Mouse (Mus musculus) spleen, adult 18-20 months (tissue): ENCODE results near the gene Capn2.

ENCODE experiments used
- DNase-seq, 2 experiments: peaks; one replicate each; pipeline ENCODE4 v3.0.0; 2022; ENCODE audit warnings: mixed read lengths in 2 of 2

The Capn2 gene

GRCm38 (mm10) chr1:182525601-182526000, 8.2 kb upstream of the Capn2 start:
- DNase-seq = no peak

DNA sequence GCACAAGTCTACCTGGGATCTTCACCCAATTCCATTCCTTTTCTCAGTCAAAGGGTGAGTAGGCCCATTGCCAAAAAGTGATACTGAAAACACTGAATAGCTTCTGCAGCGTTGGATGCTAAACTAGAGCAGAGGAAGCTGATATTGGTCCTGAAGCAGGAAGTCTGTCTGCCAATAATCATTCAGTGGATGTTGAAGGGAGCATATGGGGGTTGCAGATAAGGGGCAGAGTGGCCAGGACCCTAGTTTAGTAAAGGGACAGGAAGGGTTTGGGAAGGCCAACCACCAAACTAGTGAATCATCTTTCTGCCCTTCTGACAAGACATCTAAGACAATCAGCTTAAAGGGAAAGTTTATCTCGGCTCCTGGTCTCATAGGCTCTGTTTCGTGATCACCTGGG, 6.3 kb upstream of the Capn2 start:
- DNase-seq = no peak

DNA sequence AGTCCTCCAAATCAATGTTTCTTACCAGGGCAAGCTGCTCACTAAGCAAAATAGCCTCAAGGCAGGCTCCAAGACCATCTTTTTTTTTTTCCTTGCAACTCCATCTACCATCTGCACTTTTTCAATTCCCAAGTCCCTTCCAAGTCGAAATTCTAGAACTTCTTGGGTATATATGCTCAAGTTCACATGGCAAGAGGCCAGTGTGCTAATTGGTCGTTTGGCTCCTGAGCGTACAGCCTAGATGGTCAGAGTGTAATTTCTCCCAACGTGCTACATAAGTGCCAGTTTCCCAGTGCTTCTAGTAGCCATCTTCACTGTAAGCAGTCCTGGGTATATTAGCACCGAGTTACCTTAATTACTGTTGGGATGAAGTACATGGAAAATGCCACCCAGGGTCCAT, 5.6 kb upstream of the Capn2 start:
- no peak for DNase-seq

DNA sequence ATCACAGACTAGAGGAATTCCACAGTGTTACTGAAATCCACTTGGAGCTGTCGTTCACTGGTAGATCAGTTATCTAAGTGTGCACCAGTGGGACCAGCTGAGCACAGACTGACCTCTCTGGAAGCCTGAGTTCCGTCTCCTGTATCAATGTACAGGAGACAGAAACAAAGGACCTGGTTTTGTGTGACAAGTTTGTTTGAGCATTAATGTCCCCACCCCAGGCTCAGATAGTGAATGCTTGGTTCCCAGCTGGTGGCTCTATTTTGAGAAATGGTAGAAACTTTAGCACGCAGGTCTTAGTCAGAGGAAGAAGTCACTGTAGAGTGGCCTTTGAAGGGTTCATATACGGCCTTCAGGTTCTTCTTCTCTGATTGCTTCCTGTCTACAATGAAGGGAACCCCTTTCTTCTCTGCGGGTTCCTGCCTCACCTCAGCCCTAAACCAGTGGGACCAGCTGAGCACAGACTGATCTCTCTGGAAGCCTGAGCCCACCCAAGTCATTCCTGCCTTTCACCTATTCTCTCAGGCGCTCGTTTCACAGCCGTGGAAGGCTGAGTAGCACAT, 3.6 kb upstream of the Capn2 start:
- no peak for DNase-seq

GRCm38 (mm10) chr1:182520091-182520937, 2.9 kb upstream of the Capn2 start:
- DNase-seq = peak; percentile 60 to 64

DNA sequence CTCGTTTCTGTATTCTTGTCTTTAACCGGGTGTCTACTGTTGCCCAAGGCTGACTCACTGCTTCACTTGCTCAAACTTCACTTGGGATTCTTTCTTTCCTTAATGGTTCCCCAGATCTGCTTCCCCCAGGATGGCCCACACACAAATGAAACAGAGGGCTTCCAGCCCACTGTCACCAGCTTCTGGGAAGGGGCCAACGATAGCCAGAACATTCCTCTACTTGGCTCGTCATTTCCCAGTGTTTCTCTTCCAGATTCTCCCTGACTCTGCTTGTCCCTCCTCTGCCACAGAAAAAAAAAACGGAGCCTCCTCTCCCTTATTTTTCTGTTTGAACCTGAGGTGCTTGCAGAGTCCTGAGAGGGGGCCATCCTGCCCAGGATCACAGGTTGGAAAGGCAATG, 1.9 kb upstream of the Capn2 start:
- no peak for DNase-seq

- no peak for DNase-seq
Measured at GRCm38 (mm10) chr1:182518811-182519210, 1.4 kb upstream of the Capn2 start.

DNA sequence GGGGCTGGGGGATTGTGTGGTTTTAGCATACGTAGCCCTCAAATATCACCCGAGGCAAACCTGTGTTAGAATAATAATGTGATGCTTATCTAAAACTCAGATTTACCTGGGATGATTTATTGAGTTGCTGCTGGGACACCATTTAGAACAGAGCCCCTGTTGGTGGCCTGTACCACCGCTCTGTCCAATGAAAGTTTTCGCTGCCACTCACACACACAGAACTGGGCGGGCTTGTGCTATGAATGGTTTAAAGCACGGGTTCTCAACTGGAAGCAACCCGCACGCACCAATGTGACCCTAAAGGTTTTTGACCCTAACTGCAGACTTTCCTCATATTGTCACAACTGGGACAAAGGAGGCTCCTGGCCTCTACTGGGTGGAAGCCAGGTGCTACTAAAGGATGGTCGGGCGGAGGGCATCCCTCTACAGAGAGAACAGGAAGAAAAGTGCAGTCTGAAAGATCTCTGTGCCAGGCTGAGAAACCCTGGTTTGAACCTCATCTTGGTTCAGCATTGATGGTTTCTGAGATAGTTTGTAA, 804 bp upstream of the Capn2 start:
- no peak for DNase-seq

- no peak for DNase-seq
Measured at GRCm38 (mm10) chr1:182517677-182518011, 236 bp upstream of the Capn2 start.

- DNase-seq = no peak
Measured at GRCm38 (mm10) chr1:182514803-182515590, 2.4 kb downstream of the Capn2 start.

DNA sequence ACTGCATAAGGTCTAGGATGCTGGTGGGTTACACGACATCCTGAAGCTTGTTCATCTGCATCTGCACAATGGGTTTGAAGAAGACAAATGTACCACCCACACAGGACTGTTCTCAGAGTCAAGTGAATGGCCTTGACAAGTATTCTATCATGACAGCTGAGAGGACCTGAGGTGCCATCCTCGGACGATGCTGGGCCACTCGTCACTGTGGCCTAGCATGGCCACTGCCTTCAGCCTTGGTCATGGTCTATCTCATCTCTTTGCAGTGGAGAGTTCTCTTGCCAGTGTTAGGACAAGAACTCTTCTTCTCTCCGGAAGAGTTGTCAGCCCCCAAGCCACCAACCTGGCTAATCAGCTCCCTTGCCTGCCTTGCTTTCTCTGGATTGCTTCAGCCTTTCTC, 3.7 kb downstream of the Capn2 start:
- no peak for DNase-seq

- no peak for DNase-seq
Measured at GRCm38 (mm10) chr1:182512901-182513410, 4.5 kb downstream of the Capn2 start.

DNA sequence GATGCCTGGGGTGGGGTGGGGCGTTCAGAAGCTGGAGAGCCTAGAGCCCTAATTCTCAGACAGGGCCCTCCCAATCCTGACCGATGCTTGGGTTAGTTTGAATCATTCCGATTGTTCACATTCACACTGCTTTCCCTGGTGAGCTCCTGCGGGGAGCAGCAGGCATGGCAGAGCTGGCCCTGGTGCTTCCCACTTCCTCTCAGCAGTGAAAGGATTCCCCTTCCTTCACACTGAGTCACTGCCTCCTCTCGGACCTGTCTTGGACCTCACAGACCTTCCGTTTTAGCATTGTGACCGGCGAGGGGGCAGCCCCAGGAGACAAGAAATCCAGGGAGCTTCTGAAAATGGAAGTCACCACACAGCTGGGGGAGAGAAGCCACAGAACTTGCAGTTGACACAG, 5.6 kb downstream of the Capn2 start:
- no peak for DNase-seq

DNA sequence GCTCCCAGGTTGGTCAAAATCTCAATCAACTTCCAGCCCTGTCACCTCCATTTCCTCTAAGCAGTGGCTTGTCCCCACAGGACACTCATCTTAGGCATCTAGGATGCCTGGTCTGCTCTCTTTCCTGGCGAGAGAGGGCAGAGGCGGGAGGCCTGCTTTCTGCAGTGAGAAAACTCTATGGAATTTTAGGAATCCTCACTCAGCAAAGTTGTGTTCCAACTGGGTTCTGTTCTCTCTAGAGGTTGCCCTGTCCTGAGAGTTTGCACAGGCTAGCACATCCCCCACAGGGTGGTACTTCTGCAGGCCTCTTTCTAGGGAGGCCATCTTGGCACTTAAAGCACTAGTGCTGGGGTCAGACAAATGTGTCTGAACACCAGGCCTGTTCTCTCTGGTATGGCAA, 6.3 kb downstream of the Capn2 start:
- no peak for DNase-seq

- no peak for DNase-seq
Measured at GRCm38 (mm10) chr1:182509110-182509797, 8.2 kb downstream of the Capn2 start.

GRCm38 (mm10) chr1:182506229-182506986, 11.0 kb downstream of the Capn2 start:
- peak in 1 of 2 experiments; percentile 30 for DNase-seq

GRCm38 (mm10) chr1:182505291-182505690, 12.1 kb downstream of the Capn2 start:
- DNase-seq = no peak

DNA sequence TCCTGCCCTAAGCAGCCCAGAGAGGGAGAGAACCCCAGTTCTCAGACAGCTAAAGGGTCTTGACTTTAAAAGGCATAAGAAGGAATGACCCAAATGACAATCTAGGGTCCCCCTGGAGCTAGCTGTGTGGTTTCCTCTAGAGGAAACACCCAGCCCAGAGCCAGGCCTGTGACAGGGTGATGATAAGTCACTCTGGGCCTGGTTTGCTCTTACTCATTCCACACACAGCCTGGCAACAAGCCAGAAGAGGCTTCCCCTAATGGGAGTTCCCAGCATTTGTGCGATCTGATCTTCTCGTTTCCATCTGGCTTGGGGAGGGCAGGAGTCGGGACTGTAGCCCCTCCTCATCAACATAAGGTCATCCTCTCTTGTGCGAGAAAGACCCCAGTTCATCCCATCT, 13.2 kb downstream of the Capn2 start:
- DNase-seq = no peak

DNA sequence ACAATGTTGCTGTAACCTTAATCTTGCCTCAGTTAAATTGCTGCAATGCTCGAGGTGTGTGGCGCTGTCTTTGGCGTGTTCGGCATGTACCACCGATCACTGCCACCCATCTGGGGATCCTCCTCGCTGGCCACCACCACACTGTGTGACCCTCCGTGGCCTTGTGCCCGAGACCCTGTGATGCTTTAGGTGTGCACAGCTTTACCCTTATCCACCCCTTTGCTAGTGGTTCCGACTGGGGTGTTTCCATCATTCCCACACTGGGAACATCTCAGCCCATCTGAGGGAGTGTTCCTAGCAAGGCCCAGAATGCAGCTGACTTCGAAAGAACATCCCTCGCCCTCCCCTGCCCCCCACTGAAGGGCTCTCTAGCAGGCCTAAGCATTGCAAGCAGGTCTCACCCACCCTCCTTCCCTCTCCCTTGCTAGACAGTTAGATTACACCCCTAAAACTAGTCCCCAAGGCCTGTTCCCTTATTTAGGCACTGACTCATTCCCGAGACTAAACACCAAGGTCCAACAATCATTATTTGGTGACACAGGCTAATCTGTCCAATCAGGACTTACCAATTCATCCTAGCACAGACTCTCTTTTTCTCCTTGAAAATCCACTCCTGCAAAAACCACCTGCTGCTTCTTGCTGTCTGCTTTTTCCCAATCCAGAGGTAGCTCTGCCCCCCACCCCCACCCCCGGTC, 14.1 kb downstream of the Capn2 start:
- DNase-seq = no peak

DNA sequence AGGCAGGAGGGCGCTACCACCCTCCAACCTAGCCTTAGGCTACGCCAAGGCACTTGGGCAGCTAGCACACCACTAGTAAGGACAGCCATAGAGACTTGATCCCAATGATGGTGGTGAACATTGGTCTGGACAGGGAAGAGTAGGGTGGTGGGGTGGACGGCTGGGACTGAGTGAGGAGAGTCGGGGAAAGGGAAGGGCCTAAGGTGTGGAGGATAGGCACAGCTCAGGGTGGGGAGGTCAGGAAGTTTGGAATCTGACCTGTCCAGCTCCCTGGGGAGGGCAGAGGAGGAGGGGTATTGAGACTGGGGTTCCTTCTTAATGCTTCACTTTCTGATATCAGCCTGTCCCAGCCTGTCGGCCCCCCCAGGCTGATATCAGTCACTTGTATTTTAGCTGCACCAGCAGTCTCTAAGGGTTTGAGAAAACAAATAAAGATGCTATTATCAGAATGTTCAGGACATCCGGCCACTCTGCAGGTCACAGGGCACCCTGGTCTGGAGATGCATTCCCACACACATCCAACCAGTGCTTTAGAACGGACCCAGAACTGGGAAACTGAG, 14.8 kb downstream of the Capn2 start:
- DNase-seq = no peak

DNA sequence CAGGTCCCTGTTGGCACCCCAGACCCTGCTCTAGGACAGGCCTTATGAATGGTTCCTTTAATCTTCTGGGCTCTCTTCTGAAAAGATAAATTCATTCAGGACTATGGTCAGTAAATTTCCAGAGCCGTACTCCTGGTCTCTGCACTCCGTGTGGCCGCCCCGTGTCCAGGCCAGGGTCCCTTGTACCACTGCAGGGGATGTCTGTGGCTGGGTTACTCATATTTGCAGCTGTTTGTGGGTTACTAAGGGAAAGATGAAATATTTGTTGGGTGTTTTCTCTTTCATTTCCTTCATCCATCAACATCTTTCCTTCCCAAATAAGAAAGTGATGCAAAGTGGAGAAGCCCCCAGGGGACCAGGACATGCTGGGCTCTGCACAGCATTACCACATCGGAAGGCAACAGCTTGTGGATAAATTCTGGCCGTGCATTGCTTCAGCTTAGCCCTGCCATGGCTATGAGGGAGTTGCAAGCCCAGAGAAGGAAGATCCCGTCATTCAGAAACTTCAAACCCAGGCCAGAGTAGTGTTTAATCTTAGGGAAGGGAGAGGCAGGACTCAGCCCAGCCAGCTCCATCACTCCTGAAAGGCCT, 15.5 kb downstream of the Capn2 start:
- no peak for DNase-seq
